Mouse (Mus musculus) skeletal muscle tissue, adult 2 months (tissue): Measurements from ENCODE around the gene Lef1.

Experiments used
- DNase-seq: peaks from one replicate; pipeline ENCODE4 v3.0.0-alpha.2; 2012; ENCODE audit warnings: low read depth, low spot score

Gene Lef1

DNA sequence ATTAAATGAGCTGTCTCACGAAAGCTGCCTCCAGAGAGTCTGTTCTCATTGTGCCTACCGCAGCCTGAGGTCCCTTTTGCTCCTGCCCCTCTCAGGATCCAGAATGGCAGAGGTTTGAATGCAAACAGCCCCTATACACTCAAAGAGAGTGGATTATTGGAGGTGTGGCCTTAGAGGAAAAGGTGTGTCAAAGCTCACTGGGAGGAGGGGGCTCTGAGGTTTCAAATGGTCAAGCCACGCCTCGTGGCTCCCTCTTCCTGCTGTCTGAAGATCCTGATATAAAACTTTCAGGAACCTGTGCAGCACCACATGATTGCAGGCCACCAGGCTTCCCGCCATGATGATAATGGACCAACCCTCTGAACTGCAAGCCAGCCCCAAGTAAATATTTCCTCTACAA, 137.6 kb downstream of the Lef1 start:
- DNase-seq, result no peak

DNA sequence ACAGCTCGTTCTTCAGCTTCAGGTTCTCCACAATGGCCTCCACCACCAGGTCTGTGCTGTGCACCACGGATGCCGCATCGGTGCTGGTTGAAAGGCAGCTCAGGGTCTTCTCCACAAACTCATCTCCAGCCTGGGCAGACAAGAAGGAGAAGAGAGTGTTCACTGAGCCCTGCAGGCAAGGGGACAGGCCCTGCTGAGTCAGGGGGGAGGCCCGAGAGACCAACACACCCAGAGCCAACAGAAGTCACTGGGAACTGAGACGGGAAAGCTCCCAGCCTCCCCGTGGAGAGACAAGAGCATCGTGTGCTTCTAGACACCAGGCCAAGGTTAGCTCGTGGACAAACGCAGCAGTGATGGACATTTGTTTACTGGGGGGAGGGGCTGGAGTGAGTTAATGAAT, 138.2 kb downstream of the Lef1 start:
- DNase-seq, result no peak

DNA sequence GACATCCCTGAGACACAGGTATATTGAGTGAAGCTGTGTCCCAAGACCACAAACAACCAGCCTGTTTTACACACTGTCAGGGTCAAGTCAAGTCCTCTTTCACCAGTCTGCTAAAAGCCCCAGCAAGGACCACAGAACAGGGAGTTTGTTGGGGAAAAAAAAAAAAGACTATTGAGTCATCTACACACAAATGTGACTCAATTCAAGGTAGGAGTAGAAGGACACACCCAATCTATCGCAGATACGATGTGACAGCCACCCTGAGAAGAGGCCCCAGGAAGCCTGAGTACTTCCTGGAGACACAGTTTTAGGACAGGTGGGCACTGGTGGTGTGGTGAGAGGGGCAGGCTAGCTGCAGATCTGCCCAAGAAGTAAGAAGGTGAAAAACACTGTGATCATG, 140.0 kb downstream of the Lef1 start:
- DNase-seq, result no peak

DNA sequence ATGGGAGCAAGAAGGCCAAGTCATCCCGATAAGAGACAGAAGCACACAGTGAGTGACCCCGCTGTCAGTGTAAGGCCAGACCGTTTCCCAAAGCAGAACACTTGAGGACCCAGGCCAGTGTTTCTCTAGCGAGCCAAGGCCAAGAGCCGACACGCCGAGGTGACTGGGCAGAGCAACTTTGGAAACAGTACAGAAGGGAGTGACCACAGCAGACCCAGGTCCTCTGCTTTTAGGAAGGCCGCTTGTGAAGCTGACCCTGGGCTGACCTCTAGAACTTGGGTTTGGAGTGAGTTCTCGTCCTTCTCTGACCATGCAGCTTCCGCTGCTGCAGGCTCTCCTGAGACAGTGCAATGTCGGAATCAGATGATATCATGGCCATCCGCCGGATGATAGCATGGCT, 140.7 kb downstream of the Lef1 start:
- no peak for DNase-seq

DNA sequence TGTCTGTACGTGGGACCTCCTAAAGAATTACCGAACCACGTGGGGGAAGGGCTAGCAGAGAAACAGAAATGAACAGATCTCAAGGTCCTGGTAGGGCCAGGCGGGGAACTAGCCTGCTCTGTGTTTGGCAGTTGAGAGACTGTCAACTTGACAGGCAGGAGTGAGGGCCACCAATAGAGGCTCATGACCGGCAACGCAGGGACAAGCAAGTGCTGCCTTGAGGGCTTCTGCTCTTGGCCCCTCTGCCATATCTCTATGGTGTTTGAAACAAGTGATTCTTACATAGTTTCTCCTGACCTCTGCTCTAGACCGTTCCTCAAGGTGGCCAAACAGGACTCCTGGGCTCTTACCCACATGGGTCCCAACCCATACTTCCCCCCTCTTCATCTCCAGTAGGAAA, 141.3 kb downstream of the Lef1 start:
- DNase-seq, result no peak

DNA sequence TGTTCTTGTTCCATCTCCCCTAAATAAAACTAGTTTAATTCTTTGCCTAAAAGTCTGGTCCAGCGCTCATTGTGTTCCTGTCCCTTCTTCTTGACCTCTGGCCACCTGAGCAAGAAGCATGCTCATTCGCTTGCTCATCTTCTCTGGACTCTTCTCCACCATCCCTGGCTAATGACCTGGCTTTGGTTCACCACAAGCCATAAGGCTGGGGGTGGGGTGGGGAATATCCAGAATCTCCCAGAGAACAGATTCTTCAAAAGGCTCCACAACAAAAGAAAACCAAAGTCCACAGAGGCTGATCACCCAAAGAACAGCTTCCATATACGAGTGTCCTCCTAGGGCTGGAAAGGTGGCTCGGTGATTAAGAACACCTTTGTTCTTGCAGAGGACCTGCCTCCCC, 144.7 kb downstream of the Lef1 start:
- DNase-seq, result no peak

DNA sequence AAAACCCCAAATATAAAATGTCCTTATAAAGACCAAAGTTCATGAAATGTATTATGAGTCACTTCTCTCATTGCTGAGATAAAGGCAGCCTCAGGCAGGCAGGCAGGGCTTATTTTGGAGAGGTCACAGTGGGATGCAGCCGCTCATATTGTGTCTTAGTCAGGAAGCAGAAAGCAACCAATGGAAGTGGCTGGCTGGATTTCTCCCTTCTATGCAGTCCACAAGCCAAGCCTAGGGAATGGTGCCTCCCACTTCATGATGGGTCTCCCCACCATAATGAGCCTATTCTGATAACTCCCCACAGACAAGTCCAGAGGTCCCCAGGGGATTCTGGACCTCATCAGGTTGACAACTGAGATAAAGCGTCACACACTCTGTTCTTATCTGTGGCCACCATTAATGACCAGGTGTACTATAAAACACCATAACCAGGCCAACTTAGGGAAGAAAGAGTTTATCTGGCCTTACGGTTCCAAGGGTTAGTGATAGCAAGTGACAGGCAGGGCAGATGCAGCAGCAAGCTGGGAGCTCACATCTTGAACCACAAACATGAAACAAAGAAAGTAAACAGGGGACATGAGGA, 145.2 kb downstream of the Lef1 start:
- no peak for DNase-seq

DNA sequence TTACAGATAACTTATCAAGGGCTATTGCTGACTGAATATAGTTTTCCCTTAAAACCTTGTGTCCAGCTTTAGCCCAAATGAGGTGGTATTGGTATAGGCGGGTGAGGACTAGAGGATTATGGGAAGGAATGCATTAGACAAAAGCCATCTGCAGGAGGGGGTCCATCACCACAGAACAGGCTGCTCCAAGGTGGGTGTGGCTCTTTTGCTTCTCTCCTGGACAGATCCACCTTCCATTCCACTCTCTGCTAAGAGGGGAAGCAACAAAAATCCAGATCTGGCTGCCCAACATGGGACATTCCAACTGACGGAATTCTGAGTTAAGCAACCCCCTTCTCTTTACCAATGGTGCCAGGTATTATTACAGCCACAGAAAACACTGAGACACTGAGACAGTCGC, 148.7 kb downstream of the Lef1 start:
- no peak for DNase-seq

DNA sequence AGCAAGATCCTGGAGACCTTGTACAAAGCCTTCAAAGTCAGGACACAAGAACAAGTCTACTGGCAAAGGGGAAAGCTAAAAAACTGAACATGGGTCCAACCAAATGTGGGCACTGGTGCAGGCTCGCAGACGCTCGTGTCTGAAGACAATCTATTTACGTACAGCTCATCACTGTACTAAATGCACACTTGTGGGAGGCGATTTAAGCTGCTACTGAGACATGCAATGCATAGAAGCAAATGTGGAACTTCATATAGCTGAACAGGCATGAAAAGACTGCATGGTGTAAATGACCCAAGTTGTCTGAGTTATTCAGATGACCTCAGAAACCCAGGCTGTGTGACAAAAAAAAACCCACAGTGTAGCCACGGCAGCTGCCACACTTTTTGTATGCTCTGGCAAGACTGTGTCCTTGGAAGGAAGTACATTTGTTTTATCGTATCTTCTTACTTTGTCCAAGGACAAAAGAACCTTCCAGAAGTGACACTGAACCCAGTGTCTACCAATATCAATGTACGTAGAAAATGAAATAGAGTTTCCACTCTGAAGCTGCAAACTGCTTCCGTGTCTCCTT, 149.2 kb downstream of the Lef1 start:
- no peak for DNase-seq

DNA sequence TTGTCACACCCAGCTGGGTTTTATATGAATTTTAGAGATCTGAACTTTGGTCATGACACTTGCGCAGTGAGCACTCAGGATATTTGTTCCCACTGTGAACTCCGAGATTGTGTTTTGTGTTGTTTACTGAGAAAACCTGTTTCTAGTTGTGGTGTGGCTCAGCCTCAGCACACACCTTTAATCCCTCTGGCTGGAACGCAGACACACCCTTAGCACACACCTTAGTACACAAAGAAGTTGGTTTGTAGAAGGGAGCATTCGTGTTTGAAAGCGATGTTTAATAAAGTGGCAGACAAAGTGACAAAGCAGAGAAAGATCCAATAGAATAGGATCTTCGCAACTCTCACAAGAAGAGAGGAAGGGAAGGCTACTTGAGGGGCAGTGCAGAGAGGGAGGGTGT, 150.1 kb downstream of the Lef1 start:
- no peak for DNase-seq

DNA sequence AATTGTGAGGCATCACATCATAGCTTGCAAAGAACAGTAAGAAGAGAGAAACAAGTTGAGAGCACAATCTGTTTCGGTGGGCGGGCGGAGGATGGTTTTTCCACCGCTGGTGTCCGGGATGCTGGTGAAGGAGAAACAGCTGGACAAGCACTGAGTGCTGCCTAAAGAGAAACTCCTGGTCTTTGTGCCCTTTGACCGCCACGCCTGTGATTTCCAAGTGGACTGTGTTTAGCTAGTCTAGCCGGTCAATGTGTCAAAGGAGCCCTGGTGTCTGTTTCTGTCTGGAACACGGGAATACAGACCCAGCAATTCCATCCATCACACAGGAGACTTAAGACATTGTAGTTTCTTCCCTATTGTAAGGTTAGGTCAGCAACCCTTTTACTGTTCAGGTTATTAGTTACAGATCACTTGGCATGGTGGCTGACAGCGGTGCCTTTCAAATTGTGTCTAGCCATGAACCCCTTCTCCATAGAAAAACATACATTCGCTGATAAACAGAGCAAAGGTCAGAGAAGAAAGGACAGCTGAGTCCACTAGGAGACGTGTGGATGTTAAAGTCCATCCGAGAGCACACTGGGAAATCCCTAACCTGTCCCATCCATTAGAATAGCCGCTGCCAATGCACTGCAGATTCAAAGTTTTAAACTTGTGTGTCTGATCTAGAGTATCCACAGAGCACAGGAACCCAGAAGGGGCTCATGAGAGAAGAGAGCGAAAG, 153.7 kb downstream of the Lef1 start:
- DNase-seq, result no peak

DNA sequence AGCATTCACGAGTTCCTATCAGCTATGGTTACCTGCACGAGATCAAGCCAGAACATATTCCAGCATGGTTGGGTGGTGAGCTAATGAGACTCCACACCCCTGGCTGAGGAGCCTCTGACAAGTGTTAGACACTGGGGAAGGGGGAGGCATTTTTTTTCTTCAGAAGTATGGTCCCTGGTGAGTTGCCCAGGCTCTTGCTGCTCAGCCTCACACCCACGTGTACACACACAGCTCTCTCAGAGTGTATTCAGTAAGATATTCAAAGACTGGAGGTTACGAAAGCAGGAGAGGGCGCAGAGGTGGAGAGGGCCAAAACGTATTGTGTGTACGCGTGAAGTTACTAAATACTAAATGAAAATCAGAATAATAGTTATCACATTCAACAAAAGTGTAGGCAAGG, 155.2 kb downstream of the Lef1 start:
- DNase-seq, result no peak

DNA sequence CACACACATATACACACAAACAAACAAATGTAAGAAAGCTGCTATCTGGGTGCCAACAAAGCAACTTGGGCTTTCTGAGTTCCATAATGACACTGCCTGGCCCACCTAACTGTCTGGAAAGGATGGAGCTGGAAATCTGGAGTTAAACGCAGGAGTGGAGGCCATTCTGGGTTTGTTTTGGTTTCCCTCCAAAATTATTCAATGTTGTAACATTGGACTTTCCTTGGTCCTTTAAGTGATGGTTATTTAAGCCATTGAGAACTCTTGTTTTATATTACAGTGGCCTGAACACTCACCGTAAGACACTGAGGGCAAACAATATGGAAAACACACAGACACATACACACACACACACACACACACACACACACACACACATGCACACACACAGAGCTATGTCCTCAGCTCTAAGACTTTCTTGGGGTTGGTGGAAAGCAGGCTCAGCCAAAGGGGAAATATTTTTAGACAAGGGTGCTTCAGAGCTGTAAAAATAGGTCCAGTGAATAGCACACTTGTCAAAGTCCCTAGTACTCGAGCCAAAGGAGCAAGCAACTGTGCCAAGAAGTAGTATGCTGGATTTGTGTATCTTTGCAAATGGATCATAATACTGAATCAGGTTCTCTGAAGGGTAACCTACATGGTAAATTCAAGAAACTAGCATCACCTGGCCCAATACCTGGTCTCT, 156.2 kb downstream of the Lef1 start:
- DNase-seq, result peak; percentile 69

DNA sequence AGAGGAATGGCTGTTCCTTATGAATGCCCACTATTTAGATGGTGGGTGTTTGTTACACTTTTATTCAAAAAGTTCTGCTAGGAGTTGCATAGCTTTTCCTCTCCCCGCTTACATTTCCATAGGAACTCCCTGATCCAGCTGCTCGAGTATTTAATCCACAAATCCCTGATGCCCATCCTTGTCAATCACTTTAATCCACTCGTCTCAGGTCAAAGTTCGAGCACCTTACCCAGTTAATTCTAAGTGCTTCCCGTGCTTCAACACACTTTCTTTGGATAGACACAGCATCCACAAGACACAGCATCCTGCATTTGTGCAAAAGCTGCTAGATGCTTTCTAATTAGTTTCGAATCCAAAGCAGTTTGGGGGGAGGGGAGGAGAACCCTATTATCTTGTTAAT, 160.1 kb downstream of the Lef1 start:
- DNase-seq, result no peak

DNA sequence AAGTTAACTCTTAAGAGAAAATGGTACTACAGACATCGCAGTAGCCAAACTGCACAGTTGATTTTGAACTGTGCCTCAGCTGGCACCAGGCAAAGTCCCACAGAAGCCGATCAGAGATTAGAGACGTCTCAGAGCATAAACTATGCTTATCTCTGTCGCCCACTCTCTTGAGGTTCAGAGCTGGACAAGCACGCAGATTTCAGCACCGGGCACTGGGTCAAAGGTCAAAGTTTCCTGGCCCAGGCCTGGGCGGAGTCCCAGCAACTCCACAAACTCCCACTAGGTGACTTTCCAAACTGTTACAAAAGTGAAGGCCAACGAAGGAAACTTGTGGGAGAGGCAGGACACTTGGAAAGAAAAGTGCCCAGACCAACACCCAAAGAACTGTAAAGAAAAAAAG, 160.9 kb downstream of the Lef1 start:
- peak; percentile 41 for DNase-seq

DNA sequence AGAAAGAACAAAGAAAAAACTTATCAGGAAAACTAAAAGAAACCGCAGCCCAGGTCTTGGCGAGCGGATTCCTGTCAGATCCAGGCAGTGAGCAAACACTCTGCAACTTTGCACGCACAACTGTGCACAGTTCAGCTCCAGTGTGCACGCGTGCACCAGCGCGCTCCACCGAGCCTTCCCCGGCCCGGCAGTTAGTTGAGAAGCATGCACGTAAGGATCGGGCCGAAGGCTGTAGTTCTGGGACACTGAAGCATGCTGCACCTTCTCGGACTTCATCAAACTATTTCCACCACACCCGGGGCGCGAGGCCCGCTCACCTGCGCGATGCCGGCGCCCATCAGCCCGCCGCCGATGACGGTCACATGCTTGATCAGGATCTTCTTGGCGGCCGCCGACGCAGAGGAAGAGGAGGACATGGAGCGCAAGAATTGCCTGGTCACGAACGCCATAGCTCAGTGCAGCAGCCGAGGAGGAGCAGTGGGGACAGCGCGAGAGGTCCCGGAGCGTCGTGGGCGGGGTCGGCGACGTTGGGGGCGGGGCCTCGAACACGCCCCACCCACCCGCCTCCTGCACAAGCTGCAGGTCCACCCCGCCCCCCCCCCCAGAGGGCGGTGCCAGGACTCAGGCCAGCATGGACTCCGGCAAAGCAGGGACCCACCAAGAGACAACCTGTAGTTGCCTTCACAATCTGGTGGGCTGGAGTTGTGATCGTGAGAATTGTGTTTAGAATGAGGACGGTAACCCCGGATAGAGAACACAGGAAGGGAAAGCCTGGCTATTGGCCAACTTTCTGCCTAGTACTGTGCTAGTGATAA, 161.5 kb downstream of the Lef1 start, which contains the start of gene Hadh:
TSS of gene Hadh (minus strand) at position 543 of the 815 bp plus-strand sequence.
- DNase-seq, result peak; percentile 90

DNA sequence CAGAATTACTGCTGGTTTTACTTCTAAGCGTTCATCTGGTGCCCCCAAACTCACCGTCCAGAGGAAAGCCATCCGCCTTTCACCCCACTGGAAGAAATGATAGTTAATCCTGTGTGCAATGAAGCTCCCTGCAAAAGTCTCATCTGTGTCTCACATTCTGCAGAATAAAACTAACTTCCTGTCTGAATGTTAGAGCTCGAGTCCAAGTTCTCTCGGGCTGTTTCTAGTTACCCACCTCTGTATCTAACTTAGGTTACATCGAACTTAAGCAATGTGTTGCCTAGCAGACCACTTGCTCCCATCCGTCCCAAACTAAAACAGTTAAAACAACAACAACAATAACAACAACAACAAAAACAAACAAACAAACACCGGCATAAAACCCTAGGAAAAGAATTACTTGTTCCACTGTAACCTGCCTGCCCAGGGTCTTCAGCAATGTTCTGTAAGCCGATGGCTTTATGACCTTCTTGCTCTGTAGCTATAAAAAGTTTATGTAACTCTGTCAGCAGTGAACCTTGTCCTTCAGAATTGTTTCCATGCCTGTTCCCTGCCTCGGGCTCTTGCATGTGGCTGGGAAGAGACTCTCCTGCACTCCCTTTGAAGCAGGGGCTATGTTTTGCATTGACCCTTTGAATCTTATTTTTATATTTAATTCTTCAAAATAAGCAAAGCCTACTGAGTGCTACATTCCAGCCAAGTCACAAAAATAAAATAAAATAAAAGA, 162.3 kb downstream of the Lef1 start:
- peak; percentile 51 for DNase-seq
